Mouse (Mus musculus) myocyte (in vitro differentiated cells): Measurements from ENCODE around the gene Ppp1r13b. TPM values are rescaled to one million over a fixed set of nuclear protein-coding genes. Genes with fewer than 3 reads are reported as not detected.
"Not testable (repeated sequence)": the region's sequence is repeated elsewhere in the genome, so short reads cannot be mapped to it uniquely, and the experiment has no call there.

Source experiments
- H3K27me3 ChIP-seq: one replicate; pipeline ENCODE4 v1.6.1; 2011; ENCODE audit not compliant: control insufficient read depth, insufficient read depth, insufficient read length
- H3K36me3 ChIP-seq: one replicate; pipeline ENCODE4 v1.6.1; 2011; ENCODE audit not compliant: control insufficient read depth, insufficient read depth
- H3K4me2 ChIP-seq: one replicate; pipeline ENCODE4 v1.6.1; 2011; ENCODE audit warnings: low read depth, control low read depth
- H3K4me3 ChIP-seq: one replicate; pipeline ENCODE4 v1.5.1; 2011; ENCODE audit warnings: mild to moderate bottlenecking, control low read depth, moderate library complexity
- H3K79me2 ChIP-seq: one replicate; pipeline ENCODE4 v1.6.1; 2011; ENCODE audit not compliant: control insufficient read depth, insufficient read depth
- H3ac ChIP-seq: one replicate; pipeline ENCODE4 v1.6.1; 2011; ENCODE audit not compliant: control insufficient read depth, insufficient read length
- CEBPB ChIP-seq: IDR thresholded peaks from 2 replicates; pipeline ENCODE4 v1.6.1; 2011; ENCODE audit warnings: mild to moderate bottlenecking, moderate library complexity; ENCODE audit not compliant: poor library complexity, insufficient read depth, severe bottlenecking
- E2F4 ChIP-seq: IDR thresholded peaks from one replicate; pipeline ENCODE4 v1.6.1; 2011; ENCODE audit warnings: mild to moderate bottlenecking, control low read depth, moderate library complexity; ENCODE audit not compliant: insufficient read depth
- MAX ChIP-seq: IDR thresholded peaks from one replicate; pipeline ENCODE4 v1.6.1; 2011; ENCODE audit warnings: low read depth, mild to moderate bottlenecking, control low read depth
- MYOD1 ChIP-seq, 3 experiments: IDR thresholded peaks; one replicate each; pipeline ENCODE4 v1.6.1; 2011; ENCODE audit warnings: control low read depth in 2 of 3, low read depth in 2 of 3, mild to moderate bottlenecking in 2 of 3, moderate library complexity in 1 of 3; ENCODE audit not compliant: insufficient read length in 2 of 3, control insufficient read depth in 1 of 3
- MYOG ChIP-seq, 3 experiments: IDR thresholded peaks; one replicate each; pipeline ENCODE4 v1.6.1; 2011; ENCODE audit warnings: control low read depth in 2 of 3, low read depth in 2 of 3, mild to moderate bottlenecking in 2 of 3; ENCODE audit not compliant: insufficient read length in 2 of 3, control insufficient read depth in 1 of 3, insufficient read depth in 1 of 3
- POLR2A ChIP-seq: IDR thresholded peaks from one replicate; pipeline ENCODE4 v1.6.1; 2011; ENCODE audit warnings: low read depth, mild to moderate bottlenecking, control low read depth, moderate library complexity; ENCODE audit not compliant: insufficient read length
- POLR2AphosphoS2 ChIP-seq: IDR thresholded peaks from one replicate; pipeline ENCODE4 v1.6.1; 2011; ENCODE audit warnings: low read depth, control low read depth; ENCODE audit not compliant: insufficient read length
- REST ChIP-seq: IDR thresholded peaks from one replicate; pipeline ENCODE4 v1.6.1; 2011; ENCODE audit warnings: mild to moderate bottlenecking, control low read depth, moderate library complexity; ENCODE audit not compliant: insufficient read depth, insufficient read length
- SRF ChIP-seq: IDR thresholded peaks from one replicate; pipeline ENCODE4 v1.6.1; 2011; ENCODE audit warnings: low read depth; ENCODE audit not compliant: control insufficient read depth, insufficient read length
- TCF12 ChIP-seq: IDR thresholded peaks from one replicate; pipeline ENCODE4 v1.6.1; 2011; ENCODE audit warnings: mild to moderate bottlenecking, control low read depth; ENCODE audit not compliant: poor library complexity, insufficient read depth, severe bottlenecking
- TCF3 ChIP-seq: IDR thresholded peaks from one replicate; pipeline ENCODE4 v1.6.1; 2011; ENCODE audit warnings: low read depth, control low read depth; ENCODE audit not compliant: insufficient read length
- USF1 ChIP-seq: IDR thresholded peaks from one replicate; pipeline ENCODE4 v1.6.1; 2011; ENCODE audit warnings: low read depth, mild to moderate bottlenecking, control low read depth, moderate library complexity
- polyA plus RNA-seq: library from polyadenylated mRNA; unstranded; fragments of >200 nt; fragmentation: generic; extraction: Trizol; gene quantifications from one replicate; pipeline ENCODE4 v1.2.1, GENCODE M21; 2012; ENCODE audit warnings: missing spikeins

Ppp1r13b gene
- 7.4 TPM for polyA plus RNA-seq

GRCm38 (mm10) chr12:111907970-111908681 is at the start of gene Ppp1r13b:
TSS of gene Ppp1r13b (minus strand) at chr12:111908110.
- Histone ChIP-seq H3ac (peak within 1 kb of the TSS; percentile 84), H3K4me3 (peak within 1 kb of the TSS; percentile 32), H3K4me2 (peak within 1 kb of the TSS; percentile 96), H3K79me2 (peaks cover 10% of the 10 kb centered on the region), H3K36me3 (no peaks in the 10 kb centered on the region), H3K27me3 (no peaks in the 10 kb centered on the region)
- no peak for TF ChIP-seq CEBPB
- TF ChIP-seq TCF3: no peak
- TF ChIP-seq POLR2A: peak; percentile 88
- peak in 2 of 3 experiments; percentile 10 to 38 for TF ChIP-seq MYOD1 (IDR thresholded peaks at IDR 0.05; ENCODE audit: control insufficient read depth in 1 of 3, insufficient read length in 2 of 3, low read depth in 2 of 3)
- TF ChIP-seq MYOG (IDR thresholded peaks at IDR 0.05; ENCODE audit: control insufficient read depth in 1 of 3, insufficient read depth in 1 of 3, insufficient read length in 2 of 3, low read depth in 2 of 3): peak in 1 of 3 experiments; percentile 24
- TF ChIP-seq POLR2AphosphoS2: peak; percentile 83

GRCm38 (mm10) chr12:111956173-111956572 is 48.3 kb upstream of the Ppp1r13b start:
- no peak overlapping the region for H3ac ChIP-seq
- TF ChIP-seq SRF (no peak), MAX (no peak), TCF12 (no peak), CEBPB (no peak), MYOD1 (IDR thresholded peaks at IDR 0.05; ENCODE audit: control insufficient read depth in 1 of 3, insufficient read length in 2 of 3, low read depth in 2 of 3) (no peak), USF1 (no peak), POLR2AphosphoS2 (no peak), MYOG (IDR thresholded peaks at IDR 0.05; ENCODE audit: control insufficient read depth in 1 of 3, insufficient read depth in 1 of 3, insufficient read length in 2 of 3, low read depth in 2 of 3) (no peak), REST (no peak), TCF3 (no peak), POLR2A (no peak), E2F4 (no peak)
- no peak overlapping the region for H3K4me3 ChIP-seq
- H3K79me2 ChIP-seq: no peaks in the 10 kb centered on the region
- H3K4me2 ChIP-seq: no peak overlapping the region
- no peaks in the 10 kb centered on the region for H3K27me3 ChIP-seq
- peaks cover 16% of the 10 kb centered on the region for H3K36me3 ChIP-seq

GRCm38 (mm10) chr12:111951701-111952100 is 43.8 kb upstream of the Ppp1r13b start:
- Histone ChIP-seq H3K27me3 (no peaks in the 10 kb centered on the region), H3K4me2 (no peak overlapping the region), H3K79me2 (no peaks in the 10 kb centered on the region), H3K36me3 (no peaks in the 10 kb centered on the region), H3K4me3 (no peak overlapping the region), H3ac (no peak overlapping the region)
- TF ChIP-seq MYOD1 (IDR thresholded peaks at IDR 0.05; ENCODE audit: control insufficient read depth in 1 of 3, insufficient read length in 2 of 3, low read depth in 2 of 3) (no peak), MAX (no peak), SRF (no peak), TCF12 (no peak), POLR2A (no peak), TCF3 (no peak)

GRCm38 (mm10) chr12:111950486-111950885 is 42.6 kb upstream of the Ppp1r13b start:
- TF ChIP-seq E2F4 (no peak), POLR2A (no peak), CEBPB (no peak), MYOG (IDR thresholded peaks at IDR 0.05; ENCODE audit: control insufficient read depth in 1 of 3, insufficient read depth in 1 of 3, insufficient read length in 2 of 3, low read depth in 2 of 3) (no peak), TCF12 (no peak), USF1 (no peak), SRF (no peak), MYOD1 (IDR thresholded peaks at IDR 0.05; ENCODE audit: control insufficient read depth in 1 of 3, insufficient read length in 2 of 3, low read depth in 2 of 3) (no peak), TCF3 (no peak)
- H3K79me2 ChIP-seq: no peaks in the 10 kb centered on the region
- no peak overlapping the region for H3ac ChIP-seq
- H3K36me3 ChIP-seq: no peaks in the 10 kb centered on the region
- no peaks in the 10 kb centered on the region for H3K27me3 ChIP-seq
- no peak overlapping the region for H3K4me3 ChIP-seq
- H3K4me2 ChIP-seq: peak overlapping the region; percentile 27

GRCm38 (mm10) chr12:111946716-111947115 is 38.8 kb upstream of the Ppp1r13b start:
- no peaks in the 10 kb centered on the region for H3K27me3 ChIP-seq
- no peak overlapping the region for H3K4me3 ChIP-seq
- H3K79me2 ChIP-seq: no peaks in the 10 kb centered on the region
- no peaks in the 10 kb centered on the region for H3K36me3 ChIP-seq
- peak overlapping the region; percentile 44 for H3K4me2 ChIP-seq
- TF ChIP-seq USF1 (no peak), TCF12 (no peak), SRF (no peak), MYOD1 (IDR thresholded peaks at IDR 0.05; ENCODE audit: control insufficient read depth in 1 of 3, insufficient read length in 2 of 3, low read depth in 2 of 3) (no peak), TCF3 (no peak), REST (no peak), E2F4 (no peak), CEBPB (no peak), MAX (no peak), MYOG (IDR thresholded peaks at IDR 0.05; ENCODE audit: control insufficient read depth in 1 of 3, insufficient read depth in 1 of 3, insufficient read length in 2 of 3, low read depth in 2 of 3) (no peak), POLR2AphosphoS2 (no peak), POLR2A (no peak)
- no peak overlapping the region for H3ac ChIP-seq

- H3K36me3 ChIP-seq, H3K79me2 ChIP-seq, H3ac ChIP-seq, H3K4me3 ChIP-seq, H3K27me3 ChIP-seq: not testable (repeated sequence)
- H3K4me2 ChIP-seq: peak overlapping the region; percentile 44
Observed at GRCm38 (mm10) chr12:111945765-111946655, 38.1 kb upstream of the Ppp1r13b start.
